Mouse (Mus musculus): ENCODE results near the gene Dync1li2. TPM values are rescaled to one million over a fixed set of nuclear protein-coding genes. Genes with fewer than 3 reads are reported as not detected.

The Dync1li2 gene
- total RNA-seq, 2 experiments from 2014 or later: 246 to 252 TPM

DNA sequence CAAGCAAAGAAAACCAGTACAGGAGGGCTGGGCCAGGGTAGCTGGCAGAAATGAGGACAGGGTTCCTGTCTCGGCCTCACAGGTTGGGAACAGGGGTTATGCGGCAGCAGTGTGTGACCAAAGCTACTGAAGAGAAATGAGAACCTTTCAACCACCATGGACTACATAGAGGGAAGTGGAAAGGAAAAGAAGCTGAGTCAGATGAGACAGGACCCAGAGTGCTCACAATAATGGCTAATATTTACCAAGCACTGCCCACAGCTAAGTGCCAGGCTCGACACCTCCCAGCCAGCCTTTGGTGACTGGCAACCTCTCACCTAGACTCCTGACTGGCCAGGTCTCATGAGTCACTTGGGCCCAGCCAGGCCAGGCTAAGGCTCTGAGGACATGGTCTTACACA lies 58.9 kb downstream of the Dync1li2 start:
- DNase-seq (ENCODE audit: low spot score in 2 of 2): no peak

DNA sequence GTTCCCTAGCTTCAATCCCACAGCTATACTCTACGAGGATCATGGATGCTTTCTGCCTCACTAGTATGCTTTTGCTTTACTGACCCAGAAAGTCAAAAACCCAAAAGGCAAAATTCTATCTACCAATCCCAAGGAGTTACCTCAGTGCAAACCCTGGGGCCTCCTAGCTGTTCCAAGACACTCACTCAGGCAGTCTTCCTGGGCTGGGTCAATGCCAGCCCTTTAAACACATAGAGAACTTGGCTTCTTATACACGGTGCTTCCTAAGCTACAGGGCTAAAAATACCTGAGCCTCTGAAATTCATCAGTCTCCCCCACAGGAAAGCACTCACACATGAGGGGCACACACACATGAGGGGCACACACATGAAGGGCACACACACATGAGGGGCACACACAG lies 59.6 kb downstream of the Dync1li2 start:
- no peak for DNase-seq (ENCODE audit: low spot score in 2 of 2)

GRCm38 (mm10) chr8:104380961-104381411 lies 61.9 kb downstream of the Dync1li2 start:
- DNase-seq (ENCODE audit: low spot score in 2 of 2): no peak

DNA sequence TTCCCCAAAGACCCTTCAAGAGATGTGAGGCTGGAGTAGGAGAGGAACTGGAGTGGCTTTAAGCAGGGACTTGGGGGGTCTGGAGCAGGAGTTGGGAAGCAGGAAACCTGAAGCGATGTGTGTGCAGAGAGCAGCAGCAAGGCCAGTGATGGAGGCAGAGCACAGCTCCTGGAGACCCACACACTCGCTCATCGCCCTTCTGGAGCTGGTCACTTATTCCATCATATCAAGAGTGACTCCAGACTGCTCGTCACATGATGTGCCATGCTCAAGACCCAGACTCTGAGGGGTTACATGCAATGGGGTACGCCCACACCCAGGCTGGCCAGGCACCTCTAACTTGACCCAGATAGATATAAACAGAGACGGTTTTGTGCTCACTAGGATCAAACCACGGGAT lies 62.6 kb downstream of the Dync1li2 start:
- no peak for DNase-seq (ENCODE audit: low spot score in 2 of 2)

DNA sequence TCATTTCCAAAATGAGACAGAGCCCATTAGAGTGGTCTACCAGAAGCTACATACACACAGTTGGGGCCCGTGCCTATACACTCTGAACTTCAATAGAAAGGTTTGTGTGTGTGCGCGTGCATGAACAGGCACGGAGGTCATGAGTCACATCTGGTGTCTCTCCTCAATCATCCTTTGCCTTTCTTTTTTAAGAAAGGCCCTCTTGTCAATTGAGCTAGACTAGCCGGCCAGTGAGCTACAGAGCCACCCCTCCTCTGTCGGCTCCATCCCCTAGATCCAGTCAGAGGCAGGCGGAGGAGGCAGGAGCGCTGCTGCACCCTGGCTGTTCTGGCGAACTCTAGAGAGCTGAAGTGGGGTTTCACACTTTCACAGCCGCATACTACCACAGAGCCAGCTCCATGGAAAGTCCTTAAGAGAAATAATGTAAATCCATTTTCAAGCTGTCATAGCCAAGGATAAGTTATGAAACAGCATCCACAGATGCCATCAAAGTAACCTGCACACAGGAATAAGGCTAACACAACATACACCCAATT lies 63.5 kb downstream of the Dync1li2 start:
- DNase-seq (ENCODE audit: low spot score in 2 of 2): no peak

DNA sequence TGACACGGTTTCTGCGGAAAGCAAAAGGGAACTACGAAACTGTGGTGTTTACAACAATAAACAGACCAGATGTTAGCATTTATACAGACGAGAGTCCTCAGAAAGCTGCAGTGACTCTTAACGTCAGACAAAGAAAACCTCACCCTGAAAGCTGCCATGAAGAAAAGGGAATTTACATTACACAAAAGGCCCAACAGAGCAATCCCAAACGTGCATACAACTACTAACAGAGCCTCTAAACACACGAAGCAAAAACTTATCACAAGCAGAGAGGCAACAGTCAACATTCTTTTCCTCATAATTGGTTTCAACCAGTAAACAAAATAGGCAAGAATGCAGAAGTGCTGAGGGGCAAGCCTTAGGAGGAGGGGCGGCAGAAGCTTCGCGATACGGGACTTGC lies 66.2 kb downstream of the Dync1li2 start:
- DNase-seq (ENCODE audit: low spot score in 2 of 2): no peak

DNA sequence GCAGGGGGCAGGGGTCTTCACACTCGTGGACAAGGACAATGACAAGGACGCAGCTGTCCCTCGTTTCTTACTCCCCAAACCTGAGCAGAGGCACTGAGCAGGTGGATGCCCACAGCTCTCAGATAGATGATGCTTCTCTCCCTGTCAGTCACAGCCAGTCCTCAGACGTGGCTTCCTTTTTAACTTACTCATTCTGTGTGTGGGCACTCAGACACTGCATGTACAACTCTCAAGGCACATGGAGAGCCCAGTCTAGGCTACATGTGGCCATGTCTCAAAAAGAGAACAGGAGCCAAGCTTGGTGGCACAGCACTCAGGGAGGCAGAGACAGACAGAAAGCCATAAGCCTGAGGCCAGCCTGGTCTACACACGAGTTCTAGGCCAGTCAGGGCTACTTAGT lies 66.9 kb downstream of the Dync1li2 start:
- DNase-seq (ENCODE audit: low spot score in 2 of 2): no peak

DNA sequence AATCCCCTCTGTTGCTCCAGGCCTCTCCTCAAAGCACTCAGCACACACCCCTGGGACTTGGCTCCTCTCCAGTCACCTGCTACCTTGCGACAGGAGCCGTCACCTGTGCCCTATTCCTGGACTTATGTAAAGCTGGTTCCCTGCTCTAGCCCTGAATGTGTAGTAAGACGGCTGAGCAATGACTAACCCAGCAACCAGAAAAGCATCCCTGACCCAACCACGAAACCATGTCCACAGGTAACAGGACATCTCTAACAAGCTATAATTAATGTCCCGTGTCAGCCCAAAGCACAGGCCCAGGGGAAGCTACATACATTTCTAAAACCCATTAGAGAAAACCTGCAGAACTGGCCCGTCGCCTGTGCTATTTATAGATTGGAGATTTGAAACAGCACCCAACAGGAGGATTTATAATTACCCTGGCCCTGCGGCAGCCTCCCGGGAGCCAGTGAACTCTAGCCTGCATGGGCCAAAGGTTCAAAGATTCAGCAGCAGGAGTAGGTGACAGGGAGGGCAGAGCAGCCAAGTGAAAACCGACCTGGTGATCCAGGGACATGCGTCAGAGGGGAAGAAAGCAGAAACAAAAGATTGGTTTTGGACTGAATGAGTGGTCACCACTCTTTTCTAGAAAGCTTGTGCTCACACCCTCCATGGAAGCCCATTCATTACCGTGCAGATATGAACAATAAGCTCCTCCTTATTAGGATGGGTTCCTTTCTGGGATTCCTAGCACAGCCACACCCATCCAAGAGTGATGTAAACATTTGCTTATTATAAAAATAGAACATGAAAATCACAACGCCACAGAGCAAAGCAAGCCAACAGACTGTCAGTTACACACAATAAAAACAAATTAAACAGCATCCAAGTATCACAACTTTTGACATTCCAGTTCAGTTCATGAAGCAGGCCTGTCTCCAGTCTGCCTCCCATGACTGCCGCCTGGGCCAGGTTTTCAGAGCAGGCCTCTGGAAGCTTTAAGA lies 67.7 kb downstream of the Dync1li2 start:
- no peak for DNase-seq (ENCODE audit: low spot score in 2 of 2)

DNA sequence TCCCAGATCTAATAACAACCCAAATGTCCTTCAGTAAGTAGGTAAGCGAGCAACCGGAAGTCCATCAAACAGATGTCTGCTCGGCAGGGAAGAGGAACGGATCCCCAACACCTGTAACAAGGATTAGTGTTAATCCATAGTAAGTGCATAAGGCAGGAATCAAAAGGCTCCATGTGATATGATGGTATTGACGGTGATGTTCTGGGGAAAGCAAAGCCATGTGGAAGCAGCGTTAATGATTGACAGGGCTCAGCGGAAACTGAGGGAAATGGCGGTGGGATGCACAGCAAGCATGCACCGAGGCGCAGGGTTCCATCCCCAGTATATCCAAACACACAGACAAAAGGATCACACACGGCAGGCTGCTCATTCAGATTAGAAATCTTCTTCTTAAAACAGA lies 68.6 kb downstream of the Dync1li2 start:
- no peak for DNase-seq (ENCODE audit: low spot score in 2 of 2)

GRCm38 (mm10) chr8:104373779-104374178 lies 69.1 kb downstream of the Dync1li2 start:
- DNase-seq (ENCODE audit: low spot score in 2 of 2): no peak

- no peak for DNase-seq (ENCODE audit: low spot score in 2 of 2)
Observed at GRCm38 (mm10) chr8:104371121-104371520, 71.7 kb downstream of the Dync1li2 start.

DNA sequence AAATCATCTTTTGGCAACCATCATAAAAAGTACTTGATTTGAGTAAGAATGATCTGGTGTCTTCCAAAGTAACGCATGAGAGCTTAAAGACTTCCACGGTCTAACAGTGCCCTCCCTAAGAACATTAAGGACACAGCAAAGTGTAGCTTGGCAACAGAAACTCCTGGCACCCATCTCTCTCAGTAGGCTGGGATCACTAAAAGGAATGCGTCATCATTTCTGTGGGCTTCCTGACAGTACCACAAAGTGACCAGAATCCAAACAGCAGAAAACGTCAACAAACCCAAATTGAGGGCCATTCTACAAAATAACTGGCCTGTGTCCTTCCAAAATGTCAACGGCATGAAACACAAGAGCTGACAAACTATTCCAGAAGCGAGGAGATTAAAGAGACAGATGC lies 72.8 kb downstream of the Dync1li2 start:
- DNase-seq (ENCODE audit: low spot score in 2 of 2): peak in 1 of 2 experiments; percentile 38

DNA sequence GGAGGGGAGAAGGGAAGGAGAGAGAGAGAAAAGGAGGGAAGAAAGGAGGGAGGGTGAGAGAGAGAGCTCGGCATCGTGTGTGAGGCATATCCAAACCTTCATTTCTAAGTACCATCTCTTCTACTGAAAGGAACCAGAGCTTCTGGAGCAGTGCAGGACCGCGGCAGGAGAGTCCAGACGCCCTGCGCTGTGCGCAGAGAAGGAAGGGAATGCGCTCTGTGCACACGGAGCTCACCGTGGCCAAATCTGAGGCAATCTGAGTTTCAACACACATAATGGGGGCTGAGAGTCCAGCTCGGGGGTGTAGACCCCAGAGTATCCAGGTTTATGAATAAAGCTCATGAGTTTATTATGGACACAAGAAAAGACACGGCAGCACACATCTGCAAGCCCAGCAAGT lies 73.3 kb downstream of the Dync1li2 start:
- DNase-seq (ENCODE audit: low spot score in 2 of 2): no peak

Other genes with a start within 250 kb of the Dync1li2 start
- 10 to 100 TPM; 34.6 to 35.1 TPM for gene Tk2, start 194.5 kb downstream of the Dync1li2 start, total RNA-seq (2021)
- gene Cklf, start 192.2 kb downstream of the Dync1li2 start, total RNA-seq (2021): 10 to 100 TPM in 1 of 2 experiments, 1 to 10 TPM in 1; 8.1 to 11.7 TPM
- gene Cmtm2a, start 149.9 kb downstream of the Dync1li2 start, total RNA-seq (2021): not detected
- not detected for gene Gm45711, start 133.0 kb downstream of the Dync1li2 start, total RNA-seq (2021)
- not detected for gene Cmtm1, start 132.9 kb downstream of the Dync1li2 start, total RNA-seq (2021)
- gene Gm11020, start 121.5 kb downstream of the Dync1li2 start, total RNA-seq (2021): not detected
- gene Cmtm2b, start 120.8 kb downstream of the Dync1li2 start, total RNA-seq (2021): not detected
- gene Cmtm3, start 103.6 kb downstream of the Dync1li2 start, total RNA-seq (2021): 10 to 100 TPM; 22.2 to 24.5 TPM
- 10 to 100 TPM; 49.0 to 53.7 TPM for gene Cmtm4, start 47.2 kb downstream of the Dync1li2 start, total RNA-seq (2021)
- gene Terb1, start 66.9 kb upstream of the Dync1li2 start, total RNA-seq (2021): under 1 TPM; 0.60 to 0.79 TPM
- 10 to 100 TPM; 43.4 to 47.5 TPM for gene Nae1, start 91.6 kb upstream of the Dync1li2 start, total RNA-seq (2021)
- gene Car7, start 91.6 kb upstream of the Dync1li2 start, total RNA-seq (2021): 10 to 100 TPM; 15.8 to 20.4 TPM
- gene Pdp2, start 148.4 kb upstream of the Dync1li2 start, total RNA-seq (2021): 1 to 10 TPM; 8.4 to 9.3 TPM
- not detected for gene Cdh16, start 181.3 kb upstream of the Dync1li2 start, total RNA-seq (2021)
- gene Rrad, start 188.3 kb upstream of the Dync1li2 start, total RNA-seq (2021): 1 to 10 TPM; 2.1 to 3.3 TPM
- 10 to 100 TPM; 26.1 to 28.2 TPM for gene Ciao2b, start 198.9 kb upstream of the Dync1li2 start, total RNA-seq (2021)

Data from layer of hippocampus, postnatal 14 days (tissue).